Mouse (Mus musculus): ENCODE data around the gene Slc3a2. TPM values are rescaled to one million over a fixed set of nuclear protein-coding genes. Genes with fewer than 3 reads are reported as not detected.
A peak's percentile ranks its signal among the peaks of the same experiment; 100 is the strongest.

The Slc3a2 gene
- polyA plus RNA-seq, 1 experiment = 165 TPM

GRCm38 (mm10) chr19:8706132-8706667 lies 17.0 kb downstream of the Slc3a2 start:
- no peak for DNase-seq
- Histone ChIP-seq H3K36me3 (ENCODE audit: control insufficient read depth, insufficient read depth, low read length) (peaks cover 35% of the 10 kb centered on the region), H3K4me1 (replicated peaks; ENCODE audit: control insufficient read depth, insufficient read depth, low read length) (0 out of 2 replicates have a peak, but pooled peaks cover 2% of the 10 kb centered on the region), H3K27ac (ENCODE audit: control insufficient read depth, insufficient read depth, low read length) (no peak overlapping the region), H3K4me3 (ENCODE audit: control insufficient read depth, insufficient read depth, low read length) (no peak overlapping the region), H3K27me3 (ENCODE audit: control insufficient read depth, insufficient read depth, low read length) (no peaks in the 10 kb centered on the region)
- no peak for TF ChIP-seq POLR2A (IDR thresholded peaks at IDR 0.05; ENCODE audit: control insufficient read depth, extremely low read depth, insufficient read depth, low read length, poor library complexity)
- no peak for TF ChIP-seq CTCF (IDR thresholded peaks at IDR 0.05; ENCODE audit: borderline replicate concordance, control insufficient read depth, extremely low read depth, insufficient read depth, low read length, poor library complexity)
- WGBS = 85% methylated on average over 7 of the region's 7 CpGs

- no peaks in the 10 kb centered on the region for H3K27me3 ChIP-seq (ENCODE audit: control insufficient read depth, insufficient read depth, low read length)
- no peak for DNase-seq
- H3K36me3 ChIP-seq (ENCODE audit: control insufficient read depth, insufficient read depth, low read length) = peaks cover 29% of the 10 kb centered on the region
- no peak overlapping the region for H3K27ac ChIP-seq (ENCODE audit: control insufficient read depth, insufficient read depth, low read length)
- H3K4me1 ChIP-seq (replicated peaks; ENCODE audit: control insufficient read depth, insufficient read depth, low read length) = 0 out of 2 replicates have a peak, but pooled peaks cover 1% of the 10 kb centered on the region
- 97% methylated on average over 6 of the region's 6 CpGs for WGBS
- TF ChIP-seq CTCF (IDR thresholded peaks at IDR 0.05; ENCODE audit: borderline replicate concordance, control insufficient read depth, extremely low read depth, insufficient read depth, low read length, poor library complexity) (no peak), POLR2A (IDR thresholded peaks at IDR 0.05; ENCODE audit: control insufficient read depth, extremely low read depth, insufficient read depth, low read length, poor library complexity) (no peak)
- H3K4me3 ChIP-seq (ENCODE audit: control insufficient read depth, insufficient read depth, low read length) = no peak overlapping the region
Measured at GRCm38 (mm10) chr19:8705026-8705708, 18.0 kb downstream of the Slc3a2 start.

DNA sequence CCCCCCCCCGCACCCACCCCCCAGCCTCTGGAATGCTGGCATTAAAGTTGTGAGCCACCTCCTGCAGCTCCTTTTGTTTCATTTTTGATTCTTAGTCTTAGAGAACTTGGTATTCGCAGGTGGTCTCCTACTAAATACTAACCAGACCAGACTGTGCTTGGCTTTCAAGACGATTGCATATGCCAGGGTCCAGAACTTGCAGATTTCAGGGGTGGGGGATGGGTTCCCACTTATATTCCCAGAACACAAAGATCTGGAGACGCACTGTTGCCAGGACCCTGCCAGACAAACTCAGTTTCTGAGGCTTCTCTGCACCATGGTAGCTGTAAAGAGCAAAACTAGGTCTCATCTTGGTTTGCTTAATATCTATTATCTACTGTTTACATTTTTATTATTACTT lies 19.6 kb downstream of the Slc3a2 start:
- peaks cover 15% of the 10 kb centered on the region for H3K36me3 ChIP-seq (ENCODE audit: control insufficient read depth, insufficient read depth, low read length)
- no peaks in the 10 kb centered on the region for H3K4me1 ChIP-seq (replicated peaks; ENCODE audit: control insufficient read depth, insufficient read depth, low read length)
- H3K4me3 ChIP-seq (ENCODE audit: control insufficient read depth, insufficient read depth, low read length) = no peak overlapping the region
- TF ChIP-seq POLR2A (IDR thresholded peaks at IDR 0.05; ENCODE audit: control insufficient read depth, extremely low read depth, insufficient read depth, low read length, poor library complexity) (no peak), CTCF (IDR thresholded peaks at IDR 0.05; ENCODE audit: borderline replicate concordance, control insufficient read depth, extremely low read depth, insufficient read depth, low read length, poor library complexity) (no peak)
- no peaks in the 10 kb centered on the region for H3K27me3 ChIP-seq (ENCODE audit: control insufficient read depth, insufficient read depth, low read length)
- WGBS = 85% methylated on average over 4 of the region's 4 CpGs
- no peak overlapping the region for H3K27ac ChIP-seq (ENCODE audit: control insufficient read depth, insufficient read depth, low read length)
- DNase-seq = no peak

DNA sequence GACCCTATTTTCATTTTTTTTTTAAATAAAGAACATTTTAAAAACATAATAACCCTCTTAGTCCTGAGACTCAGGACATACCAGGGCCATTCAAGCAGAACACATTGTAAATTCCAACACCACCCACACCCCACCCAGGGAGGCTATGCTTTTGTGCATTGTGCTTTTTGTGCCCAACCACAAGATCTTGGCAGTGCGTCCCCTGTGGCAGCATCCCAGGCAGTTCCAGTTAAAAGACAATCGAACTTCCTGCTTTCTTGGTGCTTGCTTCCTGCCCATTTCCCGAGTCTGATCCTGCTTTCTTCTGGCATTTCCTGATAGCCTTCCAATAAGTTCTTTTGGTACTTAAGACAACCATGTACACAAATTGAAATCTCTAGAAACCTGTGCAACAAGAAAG lies 20.7 kb downstream of the Slc3a2 start:
- no peaks in the 10 kb centered on the region for H3K4me1 ChIP-seq (replicated peaks; ENCODE audit: control insufficient read depth, insufficient read depth, low read length)
- peaks cover 4% of the 10 kb centered on the region for H3K36me3 ChIP-seq (ENCODE audit: control insufficient read depth, insufficient read depth, low read length)
- H3K4me3 ChIP-seq (ENCODE audit: control insufficient read depth, insufficient read depth, low read length) = no peak overlapping the region
- 36% methylated on average over 3 of the region's 3 CpGs for WGBS
- H3K27me3 ChIP-seq (ENCODE audit: control insufficient read depth, insufficient read depth, low read length) = no peaks in the 10 kb centered on the region
- DNase-seq = no peak
- H3K27ac ChIP-seq (ENCODE audit: control insufficient read depth, insufficient read depth, low read length) = no peak overlapping the region
- no peak for TF ChIP-seq POLR2A (IDR thresholded peaks at IDR 0.05; ENCODE audit: control insufficient read depth, extremely low read depth, insufficient read depth, low read length, poor library complexity)

GRCm38 (mm10) chr19:8699652-8700051 lies 23.5 kb downstream of the Slc3a2 start:
- no peak overlapping the region for H3K27ac ChIP-seq (ENCODE audit: control insufficient read depth, insufficient read depth, low read length)
- TF ChIP-seq POLR2A (IDR thresholded peaks at IDR 0.05; ENCODE audit: control insufficient read depth, extremely low read depth, insufficient read depth, low read length, poor library complexity) (no peak), CTCF (IDR thresholded peaks at IDR 0.05; ENCODE audit: borderline replicate concordance, control insufficient read depth, extremely low read depth, insufficient read depth, low read length, poor library complexity) (no peak)
- no peak for DNase-seq
- H3K36me3 ChIP-seq (ENCODE audit: control insufficient read depth, insufficient read depth, low read length) = no peaks in the 10 kb centered on the region
- H3K4me1 ChIP-seq (replicated peaks; ENCODE audit: control insufficient read depth, insufficient read depth, low read length) = no peaks in the 10 kb centered on the region
- H3K27me3 ChIP-seq (ENCODE audit: control insufficient read depth, insufficient read depth, low read length) = no peaks in the 10 kb centered on the region
- WGBS = 88% methylated on average over 9 of the region's 9 CpGs
- no peak overlapping the region for H3K4me3 ChIP-seq (ENCODE audit: control insufficient read depth, insufficient read depth, low read length)

DNA sequence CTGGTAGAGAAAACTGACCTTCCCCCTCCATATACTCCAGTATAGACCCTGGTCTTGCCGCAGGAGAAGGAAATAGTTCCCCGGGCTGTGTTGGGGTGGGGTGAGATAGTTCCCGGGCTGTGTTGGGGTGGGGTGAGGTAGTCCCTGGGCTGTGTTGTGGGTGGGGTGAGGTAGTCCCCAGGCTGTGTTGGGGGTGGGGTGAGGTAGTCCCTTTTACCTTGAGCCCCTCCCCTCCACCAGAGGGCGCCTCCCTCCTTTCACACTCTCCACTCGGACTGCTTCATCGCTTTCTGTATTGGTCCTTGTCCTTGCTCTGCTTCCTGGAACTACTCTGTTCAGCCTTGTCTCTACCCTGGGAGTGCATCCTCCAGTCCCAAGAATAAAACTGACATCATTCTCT lies 27.8 kb downstream of the Slc3a2 start:
- Histone ChIP-seq H3K36me3 (ENCODE audit: control insufficient read depth, insufficient read depth, low read length) (no peaks in the 10 kb centered on the region), H3K27me3 (ENCODE audit: control insufficient read depth, insufficient read depth, low read length) (no peaks in the 10 kb centered on the region), H3K27ac (ENCODE audit: control insufficient read depth, insufficient read depth, low read length) (no peak overlapping the region), H3K4me3 (ENCODE audit: control insufficient read depth, insufficient read depth, low read length) (no peak overlapping the region), H3K4me1 (replicated peaks; ENCODE audit: control insufficient read depth, insufficient read depth, low read length) (no peaks in the 10 kb centered on the region)
- 41% methylated on average over 6 of the region's 6 CpGs for WGBS
- TF ChIP-seq POLR2A (IDR thresholded peaks at IDR 0.05; ENCODE audit: control insufficient read depth, extremely low read depth, insufficient read depth, low read length, poor library complexity) (no peak), CTCF (IDR thresholded peaks at IDR 0.05; ENCODE audit: borderline replicate concordance, control insufficient read depth, extremely low read depth, insufficient read depth, low read length, poor library complexity) (peak; percentile 61; the same call in 1 of the 2 replicates)
- peak; percentile 76 for DNase-seq
